Mouse (Mus musculus) liver, adult 2 months (tissue): ENCODE data around the gene Plxna4. TPM values are rescaled to one million over a fixed set of nuclear protein-coding genes. Genes with fewer than 3 reads are reported as not detected.

Experiments
- DNase-seq: peaks from one replicate; pipeline ENCODE4 v3.0.0-alpha.2; 2011; ENCODE audit warnings: low read depth, low spot score; ENCODE audit errors: extremely low read depth
- H3K27ac ChIP-seq: fragments of 200-500 bp; replicated peaks from 2 replicates; pipeline ENCODE4 v1.5.1; 2012; ENCODE audit warnings: low read depth, mild to moderate bottlenecking, control low read depth, inconsistent platforms, low read length; ENCODE audit not compliant: insufficient read depth
- H3K27me3 ChIP-seq: fragments of 200-500 bp; 2 replicates; pipeline ENCODE4 v1.6.1; 2012; ENCODE audit warnings: mild to moderate bottlenecking, moderate library complexity, low read length, inconsistent platforms; ENCODE audit not compliant: control insufficient read depth, insufficient read depth
- H3K36me3 ChIP-seq: fragments of 200-500 bp; 2 replicates; pipeline ENCODE4 v1.6.1; 2012; ENCODE audit warnings: low read length, inconsistent platforms; ENCODE audit not compliant: control insufficient read depth, insufficient read depth
- H3K4me1 ChIP-seq: fragments of 200-500 bp; 2 replicates; pipeline ENCODE4 v1.6.1; 2011; ENCODE audit warnings: low read length; ENCODE audit not compliant: control insufficient read depth, insufficient read depth
- H3K4me3 ChIP-seq: fragments of 200-500 bp; 2 replicates; pipeline ENCODE4 v1.5.1; 2011; ENCODE audit warnings: low read depth, mild to moderate bottlenecking, control low read depth, low read length, moderate library complexity; ENCODE audit not compliant: insufficient read depth
- H3K79me2 ChIP-seq: fragments of 200-500 bp; 2 replicates; pipeline ENCODE4 v1.6.1; 2012; ENCODE audit warnings: inconsistent platforms, mild to moderate bottlenecking, low read length, moderate library complexity; ENCODE audit not compliant: control insufficient read depth, insufficient read depth
- H3K9ac ChIP-seq: fragments of 200-500 bp; 2 replicates; pipeline ENCODE4 v1.6.1; 2012; ENCODE audit warnings: low read depth, mild to moderate bottlenecking, control low read depth, inconsistent platforms, low read length
- CTCF ChIP-seq: fragments of 200-500 bp; IDR thresholded peaks from 2 replicates; pipeline ENCODE4 v1.5.1; 2011; ENCODE audit warnings: low read depth, low read length, control low read depth
- POLR2A ChIP-seq: fragments of 200-500 bp; IDR thresholded peaks from 2 replicates; pipeline ENCODE4 v1.6.1; 2011; ENCODE audit warnings: low read length, control low read depth; ENCODE audit not compliant: insufficient read depth; ENCODE audit errors: extremely low read depth
- WGBS: fragments of 180-500 bp; shearing (Covaris S2); methylation state at CpG from one replicate; pipeline ENCODE4 v1.1.7; 2018; 5-methylcytosine and 5-hydroxymethylcytosine counted together
- polyA plus RNA-seq: library from polyadenylated mRNA; depleted of rRNA; stranded (reverse); fragments of >200 nt; gene quantifications from 2 replicates; pipeline ENCODE4 v1.2.3, GENCODE M21; 2012
- total RNA-seq: library from RNA; depleted of rRNA; stranded (reverse); fragments of >200 nt; gene quantifications from 2 replicates; pipeline ENCODE4 v1.2.3, GENCODE M21; 2014

The Plxna4 gene
- total and polyA plus RNA-seq, 2 experiments: 0.32 to 1.0 TPM

DNA sequence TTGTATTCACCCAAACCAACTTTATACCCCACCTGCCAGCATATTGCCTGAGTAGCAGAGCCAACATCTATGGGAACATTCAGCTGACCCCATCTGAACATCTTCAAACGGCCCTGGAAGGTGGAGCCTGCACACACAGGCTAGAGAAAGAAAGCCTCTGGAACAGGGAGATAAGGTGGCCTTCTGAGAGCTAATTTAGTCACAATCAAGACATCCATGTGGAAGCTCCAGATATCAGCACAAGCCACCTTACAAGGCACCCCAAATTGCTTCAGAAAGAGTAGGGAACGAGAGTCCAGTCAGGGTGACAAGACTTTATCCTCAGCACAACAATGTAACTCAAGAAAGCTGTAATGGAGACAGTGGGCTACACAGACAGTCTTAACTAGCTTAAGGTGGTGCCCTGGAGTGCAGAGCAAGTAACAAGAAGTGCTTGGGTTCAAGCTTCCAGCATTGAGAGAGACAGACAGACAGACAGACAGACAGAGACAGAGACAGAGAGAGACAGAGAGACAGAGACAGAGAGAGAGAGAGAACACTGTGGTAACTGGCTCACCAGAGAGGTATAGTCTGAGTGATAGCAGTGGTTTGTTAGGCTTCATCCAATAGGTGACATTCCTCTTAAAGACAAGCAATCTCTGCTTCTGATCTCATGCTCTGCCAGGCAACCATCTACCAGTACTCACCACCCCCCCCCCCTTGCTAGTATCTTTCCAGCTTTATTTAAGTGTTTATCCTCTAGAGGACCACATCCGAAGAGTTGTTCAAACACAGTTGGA, 53.8 kb downstream of the Plxna4 start:
- Histone ChIP-seq H3K79me2 (no peaks in the 10 kb centered on the region), H3K4me3 (no peak overlapping the region), H3K4me1 (no peaks in the 10 kb centered on the region), H3K27ac (no peak overlapping the region), H3K27me3 (no peaks in the 10 kb centered on the region), H3K36me3 (no peaks in the 10 kb centered on the region), H3K9ac (no peak overlapping the region)
- DNase-seq: no peak
- WGBS: 73% methylated on average over 3 of the region's 3 CpGs
- TF ChIP-seq CTCF (no peak), POLR2A (no peak)

DNA sequence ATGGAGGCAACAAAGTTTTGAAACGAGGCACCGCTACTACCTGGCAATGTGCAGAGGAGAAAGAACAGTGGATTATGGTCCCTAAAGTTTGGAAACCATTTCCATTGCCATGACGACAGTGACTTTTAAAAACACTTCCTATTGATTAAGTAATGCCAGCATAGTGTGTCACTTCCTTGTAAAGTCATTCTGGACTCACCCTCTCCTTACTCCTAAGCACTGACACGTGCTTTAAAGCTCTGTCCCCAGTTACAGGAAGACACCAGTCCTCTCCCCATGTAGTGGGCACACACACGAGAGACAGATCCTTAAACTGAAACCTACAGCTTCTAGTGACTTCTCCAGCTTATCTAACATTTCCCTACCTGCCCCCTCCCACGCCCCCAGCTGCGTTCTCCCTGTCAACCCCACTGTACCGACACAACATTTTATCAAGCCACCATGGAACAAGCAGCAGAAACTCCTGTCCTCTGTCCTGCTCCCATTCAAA, 59.9 kb downstream of the Plxna4 start:
- H3K79me2 ChIP-seq: no peaks in the 10 kb centered on the region
- TF ChIP-seq POLR2A: no peak
- no peak for TF ChIP-seq CTCF
- DNase-seq: peak; percentile 18
- 0 out of 2 replicates have a peak overlapping the region, but pooled peaks have one; percentile 15 for H3K4me3 ChIP-seq
- 71% methylated on average over 8 of the region's 8 CpGs for WGBS
- H3K36me3 ChIP-seq: no peaks in the 10 kb centered on the region
- H3K9ac ChIP-seq: no peak overlapping the region
- no peaks in the 10 kb centered on the region for H3K27me3 ChIP-seq
- H3K4me1 ChIP-seq: no peaks in the 10 kb centered on the region; the same call in 1 of the 2 replicates
- no peak overlapping the region for H3K27ac ChIP-seq

DNA sequence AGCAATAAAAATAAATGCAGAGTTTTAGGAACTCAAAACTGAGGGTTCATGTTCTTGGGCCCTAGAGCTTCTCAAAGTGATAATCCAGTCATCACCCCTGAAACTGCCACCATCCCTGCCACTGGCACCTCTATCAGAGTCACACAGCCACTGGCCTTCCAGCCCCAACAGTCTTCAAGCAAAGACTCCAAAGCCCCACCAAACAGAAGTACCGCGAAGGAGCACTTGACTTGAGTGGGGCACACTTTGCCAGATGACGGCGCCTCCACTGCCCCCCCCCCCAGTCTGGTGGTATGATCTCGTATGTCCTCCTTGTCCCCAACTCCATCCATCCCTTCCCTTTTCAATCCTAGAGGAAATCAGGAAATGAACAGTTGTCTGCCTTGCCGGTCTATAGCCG, 60.5 kb downstream of the Plxna4 start:
- H3K27me3 ChIP-seq: no peaks in the 10 kb centered on the region
- no peak overlapping the region for H3K9ac ChIP-seq
- no peak for TF ChIP-seq POLR2A
- no peak for TF ChIP-seq CTCF
- no peak for DNase-seq
- no peaks in the 10 kb centered on the region; the same call in 1 of the 2 replicates for H3K4me1 ChIP-seq
- 82% methylated on average over 7 of the region's 7 CpGs for WGBS
- no peaks in the 10 kb centered on the region for H3K79me2 ChIP-seq
- H3K27ac ChIP-seq: no peak overlapping the region
- no peaks in the 10 kb centered on the region for H3K36me3 ChIP-seq
- H3K4me3 ChIP-seq: no peak overlapping the region

DNA sequence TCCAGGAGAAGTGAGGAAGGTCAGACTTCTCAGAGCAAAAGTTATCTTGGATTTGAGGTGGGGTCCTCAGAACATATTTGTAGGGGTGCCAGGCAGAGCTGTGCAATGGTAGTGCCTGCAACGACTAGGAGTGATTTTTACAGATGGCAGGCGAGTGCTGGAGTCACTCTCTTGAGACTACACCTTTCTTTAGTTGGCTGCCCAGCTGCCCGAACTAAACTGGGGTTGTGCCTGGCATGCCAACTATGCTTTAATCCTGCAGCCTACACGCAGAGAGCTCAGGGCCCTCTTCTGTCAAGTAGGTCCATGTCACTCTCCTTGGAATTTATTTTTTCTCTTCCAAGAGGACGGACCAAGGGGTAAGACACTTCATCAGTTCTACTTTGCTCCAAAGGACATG, 61.2 kb downstream of the Plxna4 start:
- WGBS: 79% methylated on average over 5 of the region's 5 CpGs
- DNase-seq: no peak

DNA sequence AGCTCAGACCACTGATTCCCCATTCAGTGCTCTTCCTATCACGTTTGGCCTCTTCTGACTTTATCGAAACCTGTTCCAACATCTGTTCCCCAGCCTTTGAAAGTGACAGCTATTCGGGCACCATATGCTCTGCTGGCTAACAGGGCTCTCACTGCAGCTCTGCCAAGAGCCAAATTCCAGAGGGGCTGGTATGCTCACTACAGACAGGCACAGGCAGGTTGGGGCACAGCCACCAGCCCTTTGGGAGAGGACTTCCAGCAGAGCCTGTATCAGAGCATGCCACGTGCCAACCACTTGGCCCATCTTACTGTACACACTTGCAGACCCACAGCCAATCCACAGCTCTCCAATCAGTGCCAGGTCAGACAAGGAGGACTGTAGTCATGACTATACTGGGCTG, 67.9 kb downstream of the Plxna4 start:
- no peaks in the 10 kb centered on the region for H3K27me3 ChIP-seq
- H3K36me3 ChIP-seq: no peaks in the 10 kb centered on the region
- no peak overlapping the region for H3K4me3 ChIP-seq
- no peaks in the 10 kb centered on the region for H3K4me1 ChIP-seq
- TF ChIP-seq CTCF (no peak), POLR2A (no peak)
- H3K27ac ChIP-seq: no peak overlapping the region
- no peaks in the 10 kb centered on the region for H3K79me2 ChIP-seq
- WGBS: 82% methylated on average over 4 of the region's 4 CpGs
- no peak for DNase-seq
- H3K9ac ChIP-seq: no peak overlapping the region

More for the DNA sequence above, 61.2 kb downstream of the Plxna4 start:
- no peak overlapping the region for H3K9ac ChIP-seq
- no peak overlapping the region for H3K4me3 ChIP-seq
- no peaks in the 10 kb centered on the region for H3K27me3 ChIP-seq
- no peaks in the 10 kb centered on the region for H3K36me3 ChIP-seq
- H3K4me1 ChIP-seq: no peaks in the 10 kb centered on the region; the same call in 1 of the 2 replicates
- no peaks in the 10 kb centered on the region for H3K79me2 ChIP-seq
- no peak for TF ChIP-seq CTCF
- TF ChIP-seq POLR2A: no peak
- H3K27ac ChIP-seq: no peak overlapping the region

DNA sequence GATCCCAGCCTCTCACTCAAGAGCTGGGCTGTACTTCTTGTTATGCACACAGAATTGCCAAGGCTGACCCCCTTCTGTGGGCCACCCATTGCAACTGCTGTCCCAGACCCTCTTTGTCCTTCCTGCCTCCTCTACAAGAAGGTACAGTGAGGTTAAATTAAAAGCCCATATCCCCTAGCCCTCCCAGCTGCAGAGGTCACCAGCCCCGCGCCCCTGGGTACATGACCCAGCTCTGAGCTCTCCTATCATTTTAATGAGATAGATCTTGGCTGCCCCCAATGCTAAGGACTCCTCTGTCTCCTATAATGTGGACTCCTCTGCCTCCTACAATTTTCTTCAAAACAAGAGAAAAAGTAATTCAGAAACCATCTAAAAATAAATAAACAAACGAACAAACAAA, 69.4 kb downstream of the Plxna4 start:
- Histone ChIP-seq H3K9ac (no peak overlapping the region), H3K27me3 (no peaks in the 10 kb centered on the region), H3K27ac (no peak overlapping the region), H3K4me3 (no peak overlapping the region), H3K79me2 (no peaks in the 10 kb centered on the region), H3K4me1 (no peaks in the 10 kb centered on the region), H3K36me3 (no peaks in the 10 kb centered on the region)
- no peak for DNase-seq
- WGBS: 86% methylated on average over 3 of the region's 3 CpGs
- no peak for TF ChIP-seq CTCF
- no peak for TF ChIP-seq POLR2A
